Mouse (Mus musculus) heart, adult 11 months (tissue): ENCODE results near the gene Kcnd3.

Experiments used
- DNase-seq: peaks from one replicate; pipeline ENCODE4 v3.0.0; 2022

Gene Kcnd3

DNA sequence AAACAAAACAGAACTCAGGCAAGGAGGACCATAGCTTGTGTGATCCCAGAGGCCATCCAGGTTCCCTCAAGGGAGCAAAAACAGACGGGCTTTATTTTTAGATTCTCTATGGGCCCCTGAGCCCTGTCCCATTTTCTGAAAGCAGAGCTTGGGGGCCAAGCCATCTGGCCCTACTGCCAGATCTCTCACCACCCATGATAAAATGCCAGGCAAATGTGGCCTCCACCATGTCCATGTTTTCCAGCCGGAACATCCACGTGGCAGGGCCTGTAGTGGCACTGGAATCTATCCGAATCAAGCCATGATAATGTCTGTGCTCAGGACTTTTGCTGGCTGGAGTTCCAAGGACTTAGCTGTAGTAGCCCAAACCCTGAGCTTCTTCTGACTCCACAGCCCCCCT, 148.4 kb downstream of the Kcnd3 start:
- peak; percentile 96 for DNase-seq

- DNase-seq: no peak
Measured at GRCm38 (mm10) chr3:105602966-105603365, 150.8 kb downstream of the Kcnd3 start.

DNA sequence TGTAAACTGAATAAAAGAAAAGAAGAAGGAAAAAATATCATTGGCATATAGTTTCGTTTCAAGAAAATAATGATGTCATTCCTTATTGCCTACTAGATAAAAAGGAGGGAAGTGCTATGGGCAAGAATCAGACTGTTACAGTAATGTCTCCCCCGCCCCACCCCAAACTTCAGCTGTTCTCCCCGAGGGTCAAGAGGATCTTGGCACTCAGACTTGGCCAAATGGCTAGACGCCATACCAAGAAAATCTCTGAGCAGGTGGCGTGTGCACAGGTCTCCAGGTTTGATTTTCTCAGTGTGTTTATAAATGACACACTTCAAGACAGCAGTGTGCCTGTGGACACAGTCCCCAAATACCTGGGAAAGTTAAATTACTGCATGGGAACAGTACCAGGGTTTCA, 153.6 kb downstream of the Kcnd3 start:
- DNase-seq: no peak

DNA sequence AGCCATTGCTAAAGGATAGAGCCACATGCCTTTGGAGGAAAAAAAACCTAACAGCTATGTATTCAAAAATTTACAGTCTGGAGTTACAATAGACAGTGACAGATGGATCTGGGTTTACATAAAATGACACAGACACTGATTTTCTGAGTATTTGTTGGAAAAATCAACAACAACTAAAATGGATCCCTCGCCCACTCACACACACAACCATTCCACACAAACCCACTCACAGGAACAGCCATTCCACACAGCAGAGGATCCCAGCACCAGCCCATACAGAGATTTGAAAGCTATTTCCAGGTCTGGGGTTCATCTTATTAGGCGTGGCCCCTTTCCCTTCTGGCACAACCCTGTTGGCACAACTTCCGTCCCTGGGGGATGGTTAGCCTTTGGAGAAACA, 156.7 kb downstream of the Kcnd3 start:
- no peak for DNase-seq

- DNase-seq: no peak
Measured at GRCm38 (mm10) chr3:105611531-105612422, 159.6 kb downstream of the Kcnd3 start.

DNA sequence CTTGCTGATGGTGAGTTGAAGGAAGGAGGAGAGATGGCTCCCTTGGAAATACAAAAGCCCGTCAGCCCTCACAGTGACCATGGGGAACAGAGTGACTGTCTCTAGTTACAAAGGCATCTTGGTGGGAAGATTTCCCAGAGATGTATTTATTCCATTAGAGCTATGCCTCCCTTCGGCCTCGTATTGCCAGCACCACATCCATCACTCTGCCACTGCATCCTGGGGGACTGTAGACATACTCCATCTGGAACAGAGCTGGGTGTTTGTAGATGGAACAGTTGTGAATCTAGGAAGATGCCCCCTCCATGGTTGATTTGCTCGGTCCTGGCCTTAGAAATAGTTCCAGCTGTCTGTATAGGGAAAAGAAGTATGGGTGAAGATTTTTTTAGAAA, 160.3 kb downstream of the Kcnd3 start:
- DNase-seq: no peak

- DNase-seq: no peak
Measured at GRCm38 (mm10) chr3:105616861-105617743, 165.0 kb downstream of the Kcnd3 start.

GRCm38 (mm10) chr3:105621154-105621553, 169.0 kb downstream of the Kcnd3 start:
- no peak for DNase-seq

DNA sequence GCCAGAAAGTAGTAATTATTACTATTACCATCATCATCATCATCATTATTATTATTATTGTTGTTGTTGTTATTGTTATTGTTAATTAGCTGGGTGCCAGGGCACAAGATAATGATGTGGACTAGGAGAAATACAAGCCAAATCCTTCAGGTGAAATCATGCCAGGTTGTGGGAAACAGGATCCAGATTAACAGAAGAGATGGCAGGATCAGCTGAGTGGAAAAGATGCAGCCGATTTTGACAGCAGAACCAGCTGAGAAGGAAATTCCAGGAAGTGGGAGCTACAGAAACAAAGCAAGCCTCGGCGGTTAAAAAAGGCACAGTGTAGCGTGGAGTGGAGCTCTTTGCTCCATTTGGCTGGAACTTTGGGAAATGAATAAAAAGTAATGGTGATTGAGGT, 171.0 kb downstream of the Kcnd3 start:
- no peak for DNase-seq

DNA sequence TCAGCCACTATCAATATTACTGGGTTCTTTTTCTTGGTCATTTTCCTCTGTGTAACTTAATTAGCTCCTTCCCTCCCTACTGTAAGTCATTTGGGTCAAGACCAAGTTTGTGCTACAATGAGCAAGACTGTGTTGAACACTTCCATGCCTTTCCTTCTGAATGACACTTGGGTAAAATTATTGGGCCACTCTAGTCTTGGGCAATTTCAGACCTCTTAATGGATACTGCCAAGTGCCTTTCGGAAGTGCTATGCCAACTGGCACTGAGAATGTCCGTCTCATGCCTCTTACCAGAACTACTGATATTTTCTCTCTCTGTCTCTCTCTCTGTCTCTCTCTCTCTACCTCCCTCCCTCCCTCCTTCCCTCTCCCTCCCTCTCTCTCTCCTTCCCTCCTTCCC, 173.8 kb downstream of the Kcnd3 start:
- no peak for DNase-seq

DNA sequence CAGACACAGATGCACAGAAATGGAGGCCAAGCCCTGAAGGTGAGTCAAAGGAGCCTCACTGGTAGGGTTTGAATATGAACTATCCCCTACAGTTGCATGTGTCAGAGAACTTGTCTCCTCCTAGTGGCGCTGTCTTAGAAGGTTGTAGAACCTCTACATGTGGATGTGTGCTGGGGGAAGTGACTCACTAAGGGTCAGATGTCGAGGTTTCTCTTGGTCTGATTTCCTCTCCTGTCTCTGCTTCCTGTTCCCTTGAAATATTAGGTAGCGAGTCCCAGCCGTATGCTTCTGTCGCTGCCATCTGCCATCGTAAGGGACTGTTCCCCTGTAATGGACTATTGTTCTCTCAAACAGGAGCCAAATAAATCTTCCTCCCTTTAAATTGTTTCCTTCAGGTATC, 175.1 kb downstream of the Kcnd3 start:
- DNase-seq: no peak

DNA sequence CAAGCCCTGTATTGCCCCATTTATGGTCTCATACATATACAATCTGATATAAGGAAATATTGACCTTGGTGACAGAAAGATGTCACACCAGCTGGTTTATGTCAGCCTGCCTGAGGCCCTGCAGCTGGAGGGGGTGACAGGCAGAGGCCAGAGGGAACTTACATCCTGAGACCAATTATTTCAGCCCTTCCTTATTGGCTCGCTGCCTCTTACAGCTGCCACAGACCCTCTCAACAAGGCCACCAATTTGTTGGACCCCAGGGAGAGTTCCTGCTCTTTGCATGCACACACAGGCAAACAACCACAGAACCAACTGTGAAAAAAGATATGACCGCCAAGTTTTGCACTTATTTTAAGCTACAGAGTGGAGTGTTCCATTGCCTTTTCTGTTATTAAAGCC, 180.2 kb downstream of the Kcnd3 start:
- DNase-seq: no peak

DNA sequence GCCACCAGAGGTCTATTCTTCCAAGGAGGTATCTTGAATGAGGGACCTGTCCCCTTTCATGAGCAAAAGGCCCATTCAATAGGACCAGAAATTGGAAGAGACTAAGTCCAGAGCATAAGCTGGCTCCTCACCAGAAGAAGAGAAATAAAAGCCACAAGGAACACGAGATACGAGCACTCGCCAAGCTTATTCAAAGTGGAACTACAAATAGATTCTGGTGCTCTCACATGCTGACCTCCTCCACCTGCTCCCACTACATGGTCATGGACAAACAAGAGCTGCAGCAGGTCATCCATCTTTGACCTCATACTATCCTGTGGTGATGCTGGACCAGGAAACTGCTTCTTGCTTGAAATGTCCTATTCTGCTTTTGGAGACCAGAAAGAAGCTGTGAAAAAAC, 180.9 kb downstream of the Kcnd3 start:
- peak; percentile 90 for DNase-seq

DNA sequence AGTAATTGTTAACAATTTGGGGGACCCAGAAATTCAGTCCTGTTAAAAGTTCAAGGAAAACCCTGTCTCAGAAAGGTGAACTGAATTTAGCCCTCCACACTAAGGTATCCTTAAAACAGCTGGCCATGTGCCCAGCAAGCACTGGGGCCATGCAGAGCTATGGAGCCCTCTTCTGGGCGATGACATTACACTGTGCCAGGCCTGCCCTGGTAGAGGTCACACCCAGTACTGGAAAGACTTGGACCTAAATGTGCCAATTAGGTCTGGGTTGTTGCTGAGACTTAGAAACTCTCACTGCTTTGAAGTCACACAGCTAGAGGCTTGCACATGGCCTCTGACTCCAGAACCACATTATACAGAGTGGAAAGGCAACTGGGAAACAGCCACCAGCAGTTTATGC, 190.1 kb downstream of the Kcnd3 start:
- DNase-seq: peak; percentile 91

DNA sequence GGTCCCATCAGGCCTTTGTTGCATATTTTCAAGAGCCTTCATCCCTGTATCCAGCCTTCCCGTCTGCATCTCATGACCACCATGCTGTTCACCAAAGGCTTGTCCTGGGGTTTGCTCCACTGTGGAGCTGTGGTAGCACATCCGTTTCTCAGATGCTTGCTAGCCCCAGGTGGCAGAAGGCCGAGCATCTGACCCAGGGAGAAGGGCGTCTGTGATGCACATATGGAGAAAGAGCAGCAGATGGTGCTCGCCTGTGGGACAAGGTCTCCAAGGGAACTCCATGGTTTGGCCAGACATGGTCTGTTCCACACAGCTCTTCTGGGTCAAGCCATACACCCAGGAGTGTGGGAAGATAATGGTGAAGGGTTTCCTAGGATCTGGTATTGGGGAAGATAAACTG, 191.4 kb downstream of the Kcnd3 start:
- DNase-seq: no peak

- DNase-seq: no peak
Measured at GRCm38 (mm10) chr3:105648889-105649567, 196.9 kb downstream of the Kcnd3 start.

DNA sequence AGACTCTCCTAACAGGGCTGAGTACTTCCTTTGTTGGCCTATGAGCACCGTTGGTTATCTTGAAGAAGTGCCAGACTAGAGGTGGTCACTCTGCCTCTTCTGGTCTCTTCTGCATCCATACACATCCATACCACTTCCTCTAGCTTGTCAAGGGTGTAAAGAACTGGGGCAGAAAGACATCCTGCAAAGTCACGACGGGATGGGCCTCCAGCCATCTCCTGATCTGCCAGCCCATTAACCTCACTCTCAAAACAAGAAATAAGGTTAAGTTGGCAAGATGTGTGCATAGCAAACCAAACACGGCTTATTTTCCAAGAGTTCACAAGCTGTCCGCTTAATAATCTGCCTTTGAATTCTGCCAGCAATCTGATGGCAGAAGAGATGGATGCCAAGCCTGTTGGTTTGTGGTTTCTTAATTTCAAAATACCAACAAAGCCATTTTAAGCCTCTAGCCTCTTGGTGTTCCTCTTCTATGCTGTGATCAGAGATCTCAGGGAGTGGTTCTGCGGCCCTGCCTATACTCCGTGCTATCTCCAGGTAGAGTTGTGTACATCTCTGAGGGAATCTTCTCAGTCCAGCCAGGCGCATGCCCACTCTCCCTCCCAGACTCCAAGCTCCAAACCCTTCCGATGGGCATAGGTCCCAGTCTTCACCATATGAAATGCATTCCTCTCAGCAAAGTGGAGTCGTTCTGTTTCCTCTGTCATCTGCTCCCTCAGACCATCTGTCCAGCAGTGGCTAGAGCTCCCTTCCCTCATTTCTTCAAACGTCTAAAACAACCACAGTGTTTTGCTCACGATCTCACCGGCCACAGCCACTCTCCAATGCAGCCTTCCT, 201.6 kb downstream of the Kcnd3 start:
- DNase-seq: peak; percentile 74

DNA sequence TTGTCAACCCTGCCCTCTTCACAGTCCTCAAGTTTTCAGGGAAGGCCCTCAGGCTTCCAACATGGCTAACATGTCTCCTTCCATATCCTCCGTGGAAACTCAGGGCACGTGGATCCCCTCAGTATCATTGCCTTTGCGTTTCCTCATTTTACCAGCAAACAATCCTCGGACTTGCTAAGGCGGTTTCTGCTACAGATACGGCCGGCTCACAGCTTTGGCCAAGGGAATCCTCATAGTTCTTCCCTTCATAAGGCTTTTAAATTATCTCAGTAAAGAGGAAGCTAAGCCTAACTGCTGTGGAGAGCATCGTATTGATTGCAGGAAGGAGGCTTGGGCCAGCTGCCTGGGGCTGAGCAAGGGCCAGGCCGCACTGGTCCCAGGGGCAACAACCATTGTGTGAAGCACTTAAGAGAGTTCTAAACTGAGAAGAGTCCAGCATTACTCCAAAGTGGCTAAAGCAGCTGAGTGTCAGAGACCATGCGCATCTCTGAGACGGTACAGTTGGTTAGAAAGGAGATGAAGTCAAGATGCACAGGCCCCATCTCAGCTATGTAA, 203.0 kb downstream of the Kcnd3 start:
- peak; percentile 92 for DNase-seq

GRCm38 (mm10) chr3:105660530-105660929, 208.4 kb downstream of the Kcnd3 start:
- peak; percentile 87 for DNase-seq

DNA sequence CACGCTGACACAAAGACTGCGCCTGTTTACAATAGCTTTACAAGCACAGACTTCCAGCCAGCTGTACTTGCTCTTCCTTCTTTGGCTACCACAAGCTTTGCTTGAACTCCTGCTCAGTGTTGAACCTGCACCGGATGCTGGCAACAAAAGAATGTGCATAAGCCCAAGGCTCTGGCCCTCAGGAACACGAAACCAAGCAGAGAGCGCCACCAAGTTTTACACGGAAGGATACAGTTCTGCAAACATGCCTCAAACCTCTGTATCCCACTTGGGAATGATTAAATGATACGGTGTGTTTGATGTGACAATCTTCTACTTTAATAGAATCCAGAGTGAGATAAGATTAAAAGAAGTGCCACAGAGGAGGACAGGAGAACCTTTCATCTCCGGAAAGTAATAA, 210.9 kb downstream of the Kcnd3 start:
- DNase-seq: peak; percentile 84

DNA sequence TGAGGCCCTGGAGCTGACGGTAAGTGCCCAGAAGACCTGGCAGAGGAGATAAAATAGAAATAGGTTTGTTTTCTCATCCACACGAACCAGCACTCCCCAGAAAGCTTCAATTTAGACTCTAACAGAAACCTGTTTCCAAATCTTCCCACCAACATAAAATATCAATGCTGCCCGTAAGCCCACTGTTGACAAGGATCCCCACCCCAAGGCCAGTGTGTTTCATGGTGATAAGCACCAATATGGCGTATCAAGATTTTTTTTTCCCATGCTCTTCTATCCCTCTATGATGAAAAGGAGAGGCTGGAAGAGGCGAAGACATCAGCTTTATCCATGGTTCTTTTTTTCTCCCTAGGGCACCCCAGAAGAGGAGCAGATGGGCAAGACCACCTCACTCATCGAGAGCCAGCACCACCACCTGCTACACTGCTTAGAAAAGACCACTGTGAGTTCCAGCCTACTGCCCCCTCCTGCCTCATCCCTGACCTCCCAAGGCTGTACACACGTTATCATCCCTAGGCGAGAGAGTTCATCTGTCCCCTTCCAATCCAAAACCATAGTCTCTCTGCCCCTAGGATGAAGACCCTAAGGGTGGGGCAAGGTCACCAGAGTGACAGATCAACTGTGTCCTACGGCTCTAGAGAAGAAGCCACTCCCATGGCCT, 213.1 kb downstream of the Kcnd3 start:
- peak; percentile 81 for DNase-seq
